Mouse (Mus musculus) ES-Bruce4 (cell line): Measurements from ENCODE around the gene Spib.

Experiments used
- CTCF ChIP-seq: IDR thresholded peaks from one replicate; pipeline ENCODE4 v1.8.1; 2011; ENCODE audit warnings: low read depth, low read length
- POLR2A ChIP-seq: IDR thresholded peaks from one replicate; pipeline ENCODE4 v1.8.1; 2011; ENCODE audit warnings: low read length; ENCODE audit not compliant: insufficient read depth

GRCm38 (mm10) chr7:44550409-44550678, 18.5 kb upstream of the Spib start:
- TF ChIP-seq CTCF: no peak
- TF ChIP-seq POLR2A: no peak
